Mouse (Mus musculus) CD8-positive naive resting alpha-beta T cell, adult 2 months (primary cell): ENCODE measurements at regions not wholly inside any gene's neighbourhood (a gene's known extent, or its start where the extent isn't known, plus 50 kb on each side); places are given as distances from the start of the nearest gene placed in this dataset.

ENCODE experiments used
- DNase-seq, 2 experiments: peaks; one replicate each; pipeline ENCODE4 v3.0.0; 2022; ENCODE audit warnings: low read depth in 2 of 2, low spot score in 2 of 2

DNA sequence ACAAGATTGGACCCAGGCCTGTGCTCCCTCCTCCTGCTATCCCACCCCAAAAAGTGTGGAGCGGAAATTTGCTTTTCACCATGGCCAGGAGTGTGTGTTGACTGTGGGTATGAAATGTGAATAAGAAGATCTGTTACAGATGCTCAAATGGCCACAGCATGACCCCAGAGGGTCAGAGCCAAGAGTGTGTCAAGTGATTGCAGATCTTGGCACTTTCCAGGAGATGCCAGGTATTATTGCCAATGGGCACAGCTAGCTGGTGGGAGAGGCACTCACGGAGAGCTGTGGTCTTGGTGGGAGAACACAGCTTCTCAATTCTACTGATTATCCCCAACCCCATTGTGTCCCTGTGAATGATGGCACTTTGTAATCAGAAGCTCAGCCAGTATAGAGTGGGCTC lies 62.7 kb downstream of the Smim20 start:
- DNase-seq = no peak

DNA sequence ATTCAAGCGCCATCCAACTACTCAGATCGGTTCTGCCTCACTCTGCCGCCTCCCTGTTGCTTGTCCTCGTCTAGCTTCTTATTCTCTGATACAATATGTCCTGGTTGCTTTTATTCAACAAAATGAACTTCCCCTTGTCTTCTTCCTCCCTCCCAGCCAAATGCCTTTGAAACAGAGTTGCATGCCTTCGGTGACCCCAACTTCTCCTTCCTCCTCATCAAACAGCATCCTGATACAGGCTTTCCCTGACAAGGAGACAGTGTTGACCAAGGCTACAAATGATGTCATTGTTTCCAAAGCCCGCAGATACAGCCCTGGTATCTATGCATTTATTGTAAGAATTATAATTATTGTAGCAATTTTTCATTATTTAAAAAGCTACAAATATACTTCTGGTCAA lies 69.8 kb downstream of the Smim20 start:
- DNase-seq = no peak

DNA sequence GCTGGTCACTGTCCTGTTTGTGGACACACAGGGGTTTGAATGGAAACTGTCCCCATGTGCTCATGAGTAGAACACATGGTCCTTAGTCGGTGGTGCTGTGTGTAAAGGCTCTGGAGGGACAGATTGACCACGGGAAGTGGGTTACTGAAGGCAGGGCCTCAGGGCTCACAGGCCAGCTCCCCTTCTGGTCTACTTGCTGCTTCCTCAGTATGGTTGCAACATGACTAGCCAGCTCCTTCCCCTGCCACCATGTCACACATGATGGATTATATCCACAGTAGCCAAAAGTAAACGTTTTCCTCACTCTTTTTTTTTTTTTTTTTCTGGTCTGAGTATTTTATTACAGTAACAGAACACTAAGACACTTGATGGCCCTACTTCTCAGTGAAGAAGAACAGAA lies 70.9 kb downstream of the Smim20 start:
- DNase-seq = no peak

DNA sequence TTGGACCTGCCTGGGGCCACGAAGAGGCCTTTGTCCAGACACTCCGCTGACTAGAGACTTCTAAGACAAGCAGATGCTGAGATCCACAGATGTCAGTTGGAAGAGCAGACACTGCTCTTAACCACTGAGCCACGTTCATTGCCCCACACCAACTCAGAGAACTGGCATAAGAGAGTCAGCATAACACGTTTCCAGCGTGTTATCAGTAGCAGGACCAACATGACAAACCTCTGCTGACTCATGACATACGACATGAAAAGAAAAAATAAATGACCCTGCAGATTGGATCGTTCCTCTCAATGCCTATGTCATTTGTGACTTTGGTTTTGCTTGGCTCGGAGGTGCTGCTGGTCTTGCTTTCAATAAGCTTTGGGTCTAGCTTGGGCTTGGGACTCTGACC lies 78.3 kb downstream of the Smim20 start:
- no peak for DNase-seq

DNA sequence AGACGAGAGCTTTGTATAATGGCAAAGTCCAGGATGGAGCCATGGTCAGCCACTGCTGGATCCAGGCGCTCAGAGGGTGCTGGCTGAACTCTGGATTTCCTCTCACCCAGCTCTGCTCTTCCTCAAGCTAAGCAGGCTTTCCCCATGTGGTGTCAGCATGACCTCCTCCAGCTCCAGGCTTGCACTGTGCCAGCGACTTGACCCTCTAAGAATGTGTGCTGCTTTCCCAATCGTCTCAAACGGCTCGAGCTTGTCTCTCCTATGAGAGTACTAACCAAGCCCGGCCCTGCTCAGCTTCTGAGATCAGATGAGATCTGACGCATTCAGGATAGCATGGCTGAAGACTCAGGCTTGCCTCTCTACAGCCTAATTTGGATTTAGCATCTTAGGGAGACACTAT lies 79.1 kb downstream of the Smim20 start:
- DNase-seq = no peak

GRCm38 (mm10) chr5:53346756-53347155 lies 79.9 kb downstream of the Smim20 start:
- DNase-seq = no peak

DNA sequence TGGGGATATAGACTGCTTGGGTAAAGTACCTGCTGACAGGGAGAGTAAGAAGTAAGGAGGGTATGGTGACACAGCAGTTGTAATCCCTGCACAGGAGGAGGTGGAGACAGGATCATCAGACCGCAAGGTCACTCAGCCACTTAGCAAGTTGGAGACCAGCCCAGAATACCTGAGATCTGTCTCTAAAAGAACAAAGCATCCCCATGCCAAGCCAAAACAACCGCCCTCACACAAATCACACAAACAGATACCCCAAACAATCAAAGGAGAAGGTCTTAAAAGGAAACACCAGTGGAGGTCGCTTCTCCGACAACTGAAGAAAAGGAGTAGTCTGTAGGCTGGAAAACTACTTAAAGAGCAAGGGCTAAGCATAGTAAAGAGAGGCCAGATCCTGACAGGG lies 86.0 kb downstream of the Smim20 start:
- no peak for DNase-seq

GRCm38 (mm10) chr5:53354296-53354695 lies 87.4 kb downstream of the Smim20 start:
- no peak for DNase-seq

GRCm38 (mm10) chr5:53355069-53355468 lies 88.2 kb downstream of the Smim20 start:
- peak; percentile 49 for DNase-seq

DNA sequence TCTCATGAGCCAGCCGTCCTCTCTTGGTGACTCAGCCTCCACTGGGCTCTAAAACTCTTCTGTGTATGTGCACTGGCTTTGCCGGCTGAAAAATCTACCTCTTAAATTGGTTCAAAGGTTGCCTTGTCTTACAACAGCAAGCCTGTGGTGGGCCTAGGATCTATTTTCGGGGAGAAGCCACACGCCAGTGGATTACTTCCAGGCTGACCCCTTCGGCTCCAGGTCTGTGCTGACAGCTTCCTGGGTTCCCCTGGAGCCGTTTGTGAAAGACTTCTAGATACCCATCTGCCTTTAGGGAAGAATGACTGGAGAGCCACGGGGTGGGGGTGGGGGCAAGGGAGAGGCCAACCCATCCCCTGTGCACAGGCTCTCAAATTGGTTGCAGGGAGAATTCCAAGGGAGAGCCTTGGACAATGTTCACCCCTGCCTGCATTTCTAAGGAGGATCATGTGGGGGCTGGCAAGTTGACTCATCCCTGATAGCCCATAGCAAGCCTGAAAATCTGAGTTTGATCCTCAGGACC lies 90.3 kb downstream of the Smim20 start:
- no peak for DNase-seq

- no peak for DNase-seq
Observed at GRCm38 (mm10) chr5:53358181-53358580, 91.3 kb downstream of the Smim20 start.

GRCm38 (mm10) chr5:53359887-53360286 lies 93.0 kb downstream of the Smim20 start:
- no peak for DNase-seq

DNA sequence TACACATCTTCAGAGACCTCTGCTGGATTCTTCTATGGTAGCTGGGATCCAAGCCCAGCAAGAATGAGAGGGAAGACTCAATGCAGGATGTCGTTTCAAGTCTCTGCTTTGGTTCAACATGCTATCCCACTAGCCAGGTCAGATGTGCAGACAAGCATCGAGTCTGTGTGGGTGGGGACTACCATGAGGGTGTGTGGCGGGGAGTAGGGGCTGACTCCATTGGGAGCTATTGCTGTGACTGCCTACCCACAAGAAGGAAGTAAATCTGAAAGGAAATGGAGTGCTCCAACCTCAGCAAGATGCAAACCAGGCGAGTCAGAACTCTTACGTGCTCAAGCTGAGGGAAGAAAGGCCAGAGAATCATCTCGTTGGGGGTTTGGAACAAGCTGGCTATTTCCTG lies 94.4 kb downstream of the Smim20 start:
- no peak for DNase-seq

GRCm38 (mm10) chr5:53363898-53364297 lies 97.0 kb downstream of the Smim20 start:
- DNase-seq = no peak

GRCm38 (mm10) chr5:53366882-53367561 lies 98.9 kb upstream of the Rbpj start:
- DNase-seq = no peak

GRCm38 (mm10) chr5:53370272-53370671 lies 95.7 kb upstream of the Rbpj start:
- no peak for DNase-seq

DNA sequence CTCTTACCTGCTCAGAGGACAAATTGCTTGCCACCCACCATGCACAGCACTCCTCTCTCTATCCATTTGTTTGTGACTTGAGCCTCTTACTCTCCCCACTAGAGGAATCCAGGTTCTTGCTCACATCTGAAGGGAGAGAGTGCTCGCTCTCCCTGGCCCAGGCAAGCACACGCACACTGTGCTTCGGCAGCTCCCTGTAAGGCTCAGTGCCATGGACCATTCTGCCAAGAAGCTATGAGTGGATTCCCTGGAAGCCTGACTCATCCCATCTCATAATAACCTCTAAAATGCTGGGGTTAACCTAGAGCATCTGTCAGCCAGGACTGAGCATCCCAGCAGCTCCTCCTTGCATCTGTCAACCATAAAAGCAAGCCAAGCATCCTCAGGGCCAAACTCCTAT lies 94.3 kb upstream of the Rbpj start:
- DNase-seq = no peak

- DNase-seq = no peak
Observed at GRCm38 (mm10) chr5:53373315-53373714, 92.6 kb upstream of the Rbpj start.

GRCm38 (mm10) chr5:53376856-53377255 lies 89.1 kb upstream of the Rbpj start:
- no peak for DNase-seq

DNA sequence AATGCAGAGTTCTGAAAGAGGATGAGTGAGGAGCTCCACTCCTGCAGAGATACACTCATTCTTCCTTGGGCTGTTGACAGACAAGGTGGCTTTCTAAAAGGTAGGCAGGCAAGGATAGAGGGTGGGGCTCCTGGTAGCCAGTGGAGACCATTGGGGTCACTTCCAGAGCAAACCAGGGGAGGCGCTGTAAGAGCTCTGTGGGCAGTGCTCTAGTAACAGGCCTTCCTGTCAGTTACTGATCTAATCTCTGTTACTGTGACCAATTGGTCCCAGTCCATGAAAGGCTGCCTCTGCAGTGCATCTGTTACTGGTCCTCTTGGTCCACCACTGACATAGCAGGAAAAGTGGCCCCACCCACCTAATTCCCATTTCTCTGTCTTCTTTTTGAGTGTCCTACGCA lies 88.3 kb upstream of the Rbpj start:
- no peak for DNase-seq

- no peak for DNase-seq
Observed at GRCm38 (mm10) chr5:53378106-53378505, 87.8 kb upstream of the Rbpj start.

DNA sequence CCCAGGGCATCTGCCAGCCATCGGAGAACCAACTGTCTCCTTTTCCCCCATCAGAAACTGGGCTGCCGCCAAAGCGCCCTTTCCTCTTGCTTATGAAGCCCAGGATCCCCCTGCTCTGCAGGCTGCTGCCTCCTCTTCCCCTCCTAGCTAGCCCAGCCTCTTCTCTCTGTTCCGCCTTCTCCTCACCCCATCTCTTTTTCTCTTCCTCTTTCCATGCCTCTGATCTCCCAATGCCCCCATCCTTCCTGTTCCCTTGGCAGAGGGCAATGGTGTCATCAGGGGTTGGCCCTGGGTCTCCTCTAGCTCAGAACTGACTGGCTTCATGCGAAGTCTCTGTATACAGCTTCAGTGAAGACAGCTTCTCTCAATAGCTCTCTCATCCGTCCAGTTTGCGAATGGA lies 87.4 kb upstream of the Rbpj start:
- DNase-seq = no peak

DNA sequence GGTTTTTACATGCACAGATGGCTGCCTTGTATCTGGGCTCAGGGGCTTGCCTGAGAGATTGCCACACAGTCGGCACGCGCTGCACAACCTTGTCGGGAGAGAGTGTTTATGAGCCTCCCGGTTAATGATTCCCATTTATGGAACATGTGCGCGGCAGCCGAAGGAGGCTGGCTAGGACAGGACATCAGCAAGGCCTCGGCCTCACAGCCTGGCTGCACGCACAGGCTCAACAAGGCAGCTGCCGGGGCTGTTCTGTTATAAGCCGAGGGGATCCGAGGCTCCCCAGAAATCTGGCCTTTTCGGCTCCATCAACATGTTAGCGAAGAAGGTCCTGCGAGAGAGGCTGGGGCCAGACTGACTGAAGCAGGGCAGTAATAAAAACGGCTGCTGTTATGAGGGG lies 86.3 kb upstream of the Rbpj start:
- no peak for DNase-seq
